In the genomic region with DNA sequence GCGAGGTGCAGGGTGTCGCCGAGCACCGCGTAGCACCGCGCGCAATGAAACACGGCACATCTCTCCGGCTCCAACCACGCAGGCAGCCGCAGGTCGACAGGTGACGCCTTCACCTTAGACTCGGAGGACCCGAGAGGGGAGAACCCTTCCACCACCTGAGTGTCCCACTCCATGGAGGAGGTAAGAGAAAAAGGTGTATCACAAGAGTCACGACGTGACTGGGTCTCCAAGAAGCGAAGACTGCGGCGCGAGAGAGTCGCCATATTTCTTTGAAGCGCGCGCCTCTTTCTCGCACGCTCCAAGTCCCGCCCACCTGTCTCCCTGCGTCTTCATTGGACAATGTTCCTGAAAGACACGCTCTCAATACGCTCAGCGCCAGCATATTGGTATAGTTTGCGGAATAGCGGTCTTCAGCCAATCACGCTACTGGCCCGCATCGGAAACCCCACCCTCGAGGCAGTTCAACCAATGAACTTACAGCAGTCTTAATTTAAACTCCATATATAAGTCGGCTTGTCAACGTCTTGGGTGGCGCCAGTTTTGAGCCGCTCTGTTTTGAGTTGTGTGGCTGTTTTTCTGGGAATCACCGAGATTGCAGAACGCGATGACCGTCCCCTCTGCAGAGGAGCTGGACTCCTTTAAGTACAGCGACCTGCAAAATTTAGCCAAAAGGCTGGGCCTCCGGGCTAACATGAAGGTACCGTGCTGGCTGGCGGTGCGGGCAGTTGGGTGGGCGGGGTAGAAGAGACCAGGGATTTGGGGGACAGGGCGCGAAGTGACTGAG, we compare ENCODE assay signal across 7 mouse cellular contexts. TPM values are rescaled to one million over a fixed set of nuclear protein-coding genes. Genes with fewer than 3 reads are reported as not detected.
DNase-seq lines count a peak whose midpoint lies in the region; ATAC-seq and TF ChIP-seq lines count a peak whose summit lies in the region.

Nusap1 (plus strand) TSS at position 100 of the 784 bp plus-strand sequence.
Oip5 (minus strand) TSS at position 271 of the 784 bp plus-strand sequence.

- under 1% methylated on average over 55 of the region's 55 CpGs for WGBS in embryonic facial prominence, embryonic 10.5 days
- under 1% methylated on average over 55 of the region's 55 CpGs for WGBS in intestine, postnatal 0 days
- under 1% methylated on average over 55 of the region's 55 CpGs for WGBS in midbrain, embryonic 12.5 days
- WGBS in small intestine, adult 2 months: under 1% methylated on average over 55 of the region's 55 CpGs

- H3K27ac ChIP-seq in embryonic facial prominence, embryonic 10.5 days (replicated peaks): peak within 1 kb of the TSS; percentile 91
- peak within 1 kb of the TSS; percentile 82 for H3K27ac ChIP-seq in intestine, postnatal 0 days (ENCODE audit: low read depth, low read length)
- H3K27ac ChIP-seq in midbrain, embryonic 12.5 days (replicated peaks): peak within 1 kb of the TSS; percentile 52
- H3K27ac ChIP-seq in small intestine, adult 2 months (ENCODE audit: insufficient read depth, low read depth, low read length): peak within 1 kb of the TSS; percentile 12; the same call in 1 of the 2 replicates

- H3K4me1 ChIP-seq in embryonic facial prominence, embryonic 10.5 days: peaks cover 34% of the 10 kb centered on the region
- H3K4me1 ChIP-seq in intestine, postnatal 0 days (replicated peaks; ENCODE audit: control insufficient read depth, insufficient read depth, low read length): peaks cover 7% of the 10 kb centered on the region; the same call in 1 of the 2 replicates
- peaks cover 32% of the 10 kb centered on the region for H3K4me1 ChIP-seq in midbrain, embryonic 12.5 days
- H3K4me1 ChIP-seq in small intestine, adult 2 months (ENCODE audit: control insufficient read depth, insufficient read depth, insufficient read length, low read length): peaks cover 3% of the 10 kb centered on the region; the same call in 1 of the 2 replicates

- peak within 1 kb of the TSS; percentile 87 for H3K4me3 ChIP-seq in embryonic facial prominence, embryonic 10.5 days
- H3K4me3 ChIP-seq in intestine, postnatal 0 days (ENCODE audit: low read depth, low read length): peak within 1 kb of the TSS; percentile 93
- H3K4me3 ChIP-seq in midbrain, embryonic 12.5 days: peak within 1 kb of the TSS; percentile 83
- peak within 1 kb of the TSS; percentile 77 for H3K4me3 ChIP-seq in small intestine, adult 2 months (ENCODE audit: low read depth, low read length)

- peaks cover 25% of the 10 kb centered on the region for H3K36me3 ChIP-seq in embryonic facial prominence, embryonic 10.5 days (replicated peaks)
- H3K36me3 ChIP-seq in intestine, postnatal 0 days (ENCODE audit: control insufficient read depth, insufficient read depth): 0 out of 2 replicates have a peak, but pooled peaks cover 1% of the 10 kb centered on the region
- H3K36me3 ChIP-seq in midbrain, embryonic 12.5 days: peaks cover 3% of the 10 kb centered on the region; the same call in 1 of the 2 replicates
- H3K36me3 ChIP-seq in small intestine, adult 2 months (ENCODE audit: control insufficient read depth, insufficient read depth, low read length): no peaks in the 10 kb centered on the region

- H3K9ac ChIP-seq in intestine, postnatal 0 days (ENCODE audit: low read depth, low read length): peak within 1 kb of the TSS; percentile 58
- H3K9ac ChIP-seq in midbrain, embryonic 12.5 days (replicated peaks): peak within 1 kb of the TSS; percentile 76

- no peak for TF ChIP-seq CTCF in intestine, postnatal 0 days (IDR thresholded peaks at IDR 0.05; ENCODE audit: low read depth)
- TF ChIP-seq CTCF in small intestine, adult 2 months (IDR thresholded peaks at IDR 0.05; ENCODE audit: extremely low read depth, insufficient read length, insufficient replicate concordance, low read depth, low read length): no peak

- no peaks in the 10 kb centered on the region for H3K9me3 ChIP-seq in embryonic facial prominence, embryonic 10.5 days
- no peaks in the 10 kb centered on the region for H3K9me3 ChIP-seq in intestine, postnatal 0 days (ENCODE audit: control insufficient read depth)
- no peaks in the 10 kb centered on the region for H3K9me3 ChIP-seq in midbrain, embryonic 12.5 days

- peak; percentile 99 for ATAC-seq in intestine, postnatal 0 days
- peak; percentile 100 for ATAC-seq in midbrain, embryonic 12.5 days (ENCODE audit: low FRiP score, low read depth)

- peak within 1 kb of the TSS; percentile 91 for H3K4me2 ChIP-seq in intestine, postnatal 0 days (replicated peaks; ENCODE audit: low read depth)
- peak within 1 kb of the TSS; percentile 94 for H3K4me2 ChIP-seq in midbrain, embryonic 12.5 days (replicated peaks)

- H3K27me3 ChIP-seq in embryonic facial prominence, embryonic 10.5 days (replicated peaks; ENCODE audit: low read depth, poor library complexity, severe bottlenecking): no peaks in the 10 kb centered on the region
- H3K27me3 ChIP-seq in intestine, postnatal 0 days (replicated peaks; ENCODE audit: control insufficient read depth, insufficient read depth, low read length): no peaks in the 10 kb centered on the region
- H3K27me3 ChIP-seq in midbrain, embryonic 12.5 days: no peaks in the 10 kb centered on the region
- H3K27me3 ChIP-seq in small intestine, adult 2 months (ENCODE audit: control insufficient read depth, insufficient read depth, low read length): no peaks in the 10 kb centered on the region

- DNase-seq in adrenal gland, postnatal 10 days: peak; percentile 94
- DNase-seq in embryonic facial prominence, embryonic 10.5 days (ENCODE audit: low spot score): peak; percentile 95
- DNase-seq in gonadal fat pad, adult 2 months (ENCODE audit: low read depth): peak; percentile 90
- DNase-seq in left cerebral cortex, postnatal 4 days: peak; percentile 95

- 0 out of 2 replicates have a peak, but pooled peaks have one; percentile 12 for TF ChIP-seq POLR2A in small intestine, adult 2 months (IDR thresholded peaks at IDR 0.05; ENCODE audit: low read depth, low read length)

- intact Hi-C loops in left cerebral cortex, postnatal 4 days (cut with DNase I): no loop called here

RNA-seq across cellular contexts. Expression of gene Nusap1, which starts in this region (rescaled TPM):
- 10 to 100 TPM; 13.2 to 14.5 TPM for total RNA-seq in adrenal gland, postnatal 10 days (2021)
- polyA plus RNA-seq in embryonic facial prominence, embryonic 10.5 days (2016; fragmentation: Nextera tagmentation; extraction: Ambion mirVana): 74.6 and 76.1 TPM in 2 replicates
- polyA plus RNA-seq in gonadal fat pad, adult 2 months (2012; rRNA removed): 0.46 and 0.53 TPM in 2 replicates
- 15.6 and 18.7 TPM in 2 replicates for polyA plus RNA-seq in intestine, postnatal 0 days (2015; fragmentation: Nextera tagmentation; extraction: Ambion mirVana)
- 1 to 10 TPM; 4.6 to 4.8 TPM for total RNA-seq in left cerebral cortex, postnatal 4 days (2021)
- 86.3 and 90.9 TPM in 2 replicates for polyA plus RNA-seq in midbrain, embryonic 12.5 days (2016; fragmentation: Nextera tagmentation; extraction: Ambion mirVana)
- polyA plus RNA-seq in small intestine, adult 2 months (2012; rRNA removed): 0.23 and 0.75 TPM in 2 replicates

RNA-seq across cellular contexts. Expression of gene Oip5, which starts in this region (rescaled TPM):
- total RNA-seq in adrenal gland, postnatal 10 days (2021): 1 to 10 TPM; 5.8 to 6.1 TPM
- polyA plus RNA-seq in embryonic facial prominence, embryonic 10.5 days (2016; fragmentation: Nextera tagmentation; extraction: Ambion mirVana): 40.9 and 42.5 TPM in 2 replicates
- 2.2 and 2.6 TPM in 2 replicates for polyA plus RNA-seq in gonadal fat pad, adult 2 months (2012; rRNA removed)
- polyA plus RNA-seq in intestine, postnatal 0 days (2015; fragmentation: Nextera tagmentation; extraction: Ambion mirVana): 6.6 and 6.7 TPM in 2 replicates
- 1 to 10 TPM; 2.4 to 2.8 TPM for total RNA-seq in left cerebral cortex, postnatal 4 days (2021)
- polyA plus RNA-seq in midbrain, embryonic 12.5 days (2016; fragmentation: Nextera tagmentation; extraction: Ambion mirVana): 28.2 and 29.1 TPM in 2 replicates
- polyA plus RNA-seq in small intestine, adult 2 months (2012; rRNA removed): 3.7 and 4.4 TPM in 2 replicates

Comparison
In these comparisons a context has a peak if more than half of its experiments do, and no peak if none do; other contexts are left out.
1. Peak in every context shown above with its lines: DNase-seq, ATAC-seq, H3K4me3 ChIP-seq and H3K27ac ChIP-seq.
2. H3K27ac ChIP-seq: peak in every context shown above with its lines; median percentile 91 in embryonic facial prominence, embryonic 10.5 days; 82 in intestine, postnatal 0 days; 52 in midbrain, embryonic 12.5 days; 12 in small intestine, adult 2 months.